Mouse (Mus musculus) cortical plate, adult 2 months (tissue): ENCODE measurements around the gene C130032M10Rik.

Source experiments
- CTCF ChIP-seq: fragments of 200-500 bp; IDR thresholded peaks from 2 replicates; pipeline ENCODE4 v1.5.1; 2011; ENCODE audit warnings: mild to moderate bottlenecking, control low read depth, low read length; ENCODE audit not compliant: insufficient read depth; ENCODE audit errors: extremely low read depth
- POLR2A ChIP-seq: fragments of 200-500 bp; IDR thresholded peaks from 2 replicates; pipeline ENCODE4 v1.6.1; 2011; ENCODE audit warnings: mild to moderate bottlenecking, low read length, control low read depth; ENCODE audit not compliant: insufficient read depth; ENCODE audit errors: extremely low read depth

DNA sequence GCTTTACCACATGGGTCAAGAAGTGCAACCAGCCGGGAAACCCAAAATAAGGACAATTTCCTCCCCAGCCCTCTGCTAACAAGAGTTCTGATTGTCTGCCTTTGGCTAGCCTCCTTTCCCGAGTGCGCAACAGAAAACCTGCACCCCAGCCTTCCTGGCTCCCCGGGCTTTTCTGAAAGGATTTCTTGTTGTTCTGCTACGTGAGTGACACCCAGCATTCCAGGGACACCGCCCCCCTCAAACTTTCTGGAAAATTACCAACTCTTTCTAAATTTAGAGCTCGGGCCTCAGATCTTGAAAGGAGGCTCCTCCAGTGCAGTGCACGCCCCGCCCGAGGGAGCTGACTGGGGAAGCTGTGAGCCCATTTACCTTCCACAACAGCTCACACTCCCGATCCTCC is at the start of gene C130032M10Rik:
- TF ChIP-seq CTCF (no peak), POLR2A (no peak)
